Mouse (Mus musculus) adipocyte (in vitro differentiated cells): ENCODE measurements around the gene Fam155a.
"Not testable (repeated sequence)": the region's sequence is repeated elsewhere in the genome, so short reads cannot be mapped to it uniquely, and the experiment has no call there.

ENCODE experiments used
- DNase-seq: peaks from one replicate; pipeline ENCODE4 v3.0.0-alpha.2; 2016; ENCODE audit warnings: low spot score

Fam155a gene

GRCm38 (mm10) chr8:9660014-9660413, 110.9 kb downstream of the Fam155a start:
- not testable (repeated sequence) for DNase-seq

- no peak for DNase-seq
Measured at GRCm38 (mm10) chr8:9656901-9657300, 114.1 kb downstream of the Fam155a start.

- DNase-seq = no peak
Measured at GRCm38 (mm10) chr8:9654826-9655225, 116.1 kb downstream of the Fam155a start.

- DNase-seq = no peak
Measured at GRCm38 (mm10) chr8:9653643-9654042, 117.3 kb downstream of the Fam155a start.

GRCm38 (mm10) chr8:9638162-9638561, 132.8 kb downstream of the Fam155a start:
- DNase-seq = no peak

GRCm38 (mm10) chr8:9635240-9635639, 135.7 kb downstream of the Fam155a start:
- DNase-seq = no peak

- DNase-seq = no peak
Measured at GRCm38 (mm10) chr8:9607086-9607701, 163.8 kb downstream of the Fam155a start.

- DNase-seq = no peak
Measured at GRCm38 (mm10) chr8:9596003-9596402, 175.0 kb downstream of the Fam155a start.

GRCm38 (mm10) chr8:9581836-9582235, 189.1 kb downstream of the Fam155a start:
- DNase-seq = no peak

GRCm38 (mm10) chr8:9580192-9580591, 190.8 kb downstream of the Fam155a start:
- DNase-seq = no peak

GRCm38 (mm10) chr8:9571977-9572376, 199.0 kb downstream of the Fam155a start:
- no peak for DNase-seq

GRCm38 (mm10) chr8:9569516-9570170, 201.3 kb downstream of the Fam155a start:
- no peak for DNase-seq

GRCm38 (mm10) chr8:9549199-9549598, 221.8 kb downstream of the Fam155a start:
- no peak for DNase-seq

GRCm38 (mm10) chr8:9547558-9547954, 223.4 kb downstream of the Fam155a start:
- no peak for DNase-seq

- no peak for DNase-seq
Measured at GRCm38 (mm10) chr8:9546919-9547557, 223.9 kb downstream of the Fam155a start.

- DNase-seq = no peak
Measured at GRCm38 (mm10) chr8:9546429-9546828, 224.5 kb downstream of the Fam155a start.

- DNase-seq = no peak
Measured at GRCm38 (mm10) chr8:9545665-9546064, 225.3 kb downstream of the Fam155a start.

GRCm38 (mm10) chr8:9535730-9536372, 235.1 kb downstream of the Fam155a start:
- no peak for DNase-seq

GRCm38 (mm10) chr8:9526515-9526914, 244.4 kb downstream of the Fam155a start:
- DNase-seq = no peak

- no peak for DNase-seq
Measured at GRCm38 (mm10) chr8:9521577-9521976, 249.4 kb downstream of the Fam155a start.

GRCm38 (mm10) chr8:9500751-9501150, 270.2 kb downstream of the Fam155a start:
- no peak for DNase-seq

GRCm38 (mm10) chr8:9494225-9494598, 276.7 kb downstream of the Fam155a start:
- DNase-seq = no peak
